Mouse (Mus musculus) embryo, embryonic 11 days (tissue): Measurements from ENCODE around the gene Upk1b.
"Not testable (repeated sequence)": the region's sequence is repeated elsewhere in the genome, so short reads cannot be mapped to it uniquely, and the experiment has no call there.

Experiments used
- DNase-seq: peaks from one replicate; pipeline ENCODE4 v3.0.0-alpha.2; 2015

The Upk1b gene

GRCm38 (mm10) chr16:38800091-38800490 lies at the start of gene Upk1b:
Gene Upk1b (minus strand): TSS chr16:38800328.
- peak; percentile 56 for DNase-seq

GRCm38 (mm10) chr16:38828649-38829048 lies 28.5 kb upstream of the Upk1b start, which contains the start of gene 4930435E12Rik:
Gene 4930435E12Rik (minus strand): TSS chr16:38828749.
- DNase-seq, result no peak

- DNase-seq, result peak; percentile 86
These were observed 12.4 kb upstream of the Upk1b start for GRCm38 (mm10) chr16:38812521-38812920.

- no peak for DNase-seq
These were observed 10.1 kb upstream of the Upk1b start for GRCm38 (mm10) chr16:38810196-38810595.

GRCm38 (mm10) chr16:38807796-38808195 lies 7.7 kb upstream of the Upk1b start:
- DNase-seq, result not testable (repeated sequence)

GRCm38 (mm10) chr16:38798957-38799450 lies 1.1 kb downstream of the Upk1b start:
- no peak for DNase-seq

GRCm38 (mm10) chr16:38793120-38793519 lies 7.0 kb downstream of the Upk1b start:
- DNase-seq, result no peak

- no peak for DNase-seq
These were observed 10.2 kb downstream of the Upk1b start for GRCm38 (mm10) chr16:38789966-38790365.

- DNase-seq, result no peak
These were observed 11.1 kb downstream of the Upk1b start for GRCm38 (mm10) chr16:38789016-38789415.

- no peak for DNase-seq
These were observed 14.8 kb downstream of the Upk1b start for GRCm38 (mm10) chr16:38785301-38785700.

- DNase-seq, result no peak
These were observed 17.5 kb downstream of the Upk1b start for GRCm38 (mm10) chr16:38782524-38783067.

- no peak for DNase-seq
These were observed 18.2 kb downstream of the Upk1b start for GRCm38 (mm10) chr16:38781946-38782345.

GRCm38 (mm10) chr16:38780960-38781572 lies 19.1 kb downstream of the Upk1b start:
- no peak for DNase-seq

- DNase-seq, result no peak
These were observed 23.8 kb downstream of the Upk1b start for GRCm38 (mm10) chr16:38776342-38776741.

GRCm38 (mm10) chr16:38774964-38775746 lies 25.0 kb downstream of the Upk1b start:
- DNase-seq, result no peak

- DNase-seq, result peak; percentile 27
These were observed 27.1 kb downstream of the Upk1b start for GRCm38 (mm10) chr16:38772906-38773496.

GRCm38 (mm10) chr16:38771145-38771544 lies 29.0 kb downstream of the Upk1b start:
- no peak for DNase-seq

- DNase-seq, result no peak
These were observed 30.6 kb downstream of the Upk1b start for GRCm38 (mm10) chr16:38769529-38769928.

- DNase-seq, result no peak
These were observed 31.7 kb downstream of the Upk1b start for GRCm38 (mm10) chr16:38768386-38768785.

GRCm38 (mm10) chr16:38767761-38768160 lies 32.4 kb downstream of the Upk1b start:
- DNase-seq, result no peak

GRCm38 (mm10) chr16:38766671-38767070 lies 33.5 kb downstream of the Upk1b start:
- DNase-seq, result no peak

GRCm38 (mm10) chr16:38763508-38763907 lies 36.6 kb downstream of the Upk1b start:
- no peak for DNase-seq

- DNase-seq, result no peak
These were observed 37.7 kb downstream of the Upk1b start for GRCm38 (mm10) chr16:38762401-38762800.
